Mouse (Mus musculus): ENCODE measurements around the gene Serpina1f.
"Not testable (repeated sequence)": the region's sequence is repeated elsewhere in the genome, so short reads cannot be mapped to it uniquely, and the experiment has no call there.

Gene Serpina1f

GRCm38 (mm10) chr12:103665286-103665685, 30.0 kb downstream of the Serpina1f start:
- in situ Hi-C loops (cut with MboI, MseI), result no loop called here

GRCm38 (mm10) chr12:103662053-103662452, 33.3 kb downstream of the Serpina1f start:
- in situ Hi-C loops (cut with MboI, MseI), result not testable (repeated sequence)

GRCm38 (mm10) chr12:103660076-103660475, 35.3 kb downstream of the Serpina1f start:
- in situ Hi-C loops (cut with MboI, MseI), result no loop called here

GRCm38 (mm10) chr12:103659171-103659570, 36.2 kb downstream of the Serpina1f start:
- in situ Hi-C loops (cut with MboI, MseI), result no loop called here

GRCm38 (mm10) chr12:103657991-103658390, 37.3 kb downstream of the Serpina1f start:
- in situ Hi-C loops (cut with MboI, MseI), result no loop called here

GRCm38 (mm10) chr12:103656848-103657626, 38.3 kb downstream of the Serpina1f start, which contains the start of gene Serpina6:
TSS of gene Serpina6 (minus strand) at chr12:103657212.
- in situ Hi-C loops (cut with MboI, MseI), result no loop called here

GRCm38 (mm10) chr12:103655123-103656044, 39.9 kb downstream of the Serpina1f start:
- in situ Hi-C loops (cut with MboI, MseI), result no loop called here

- in situ Hi-C loops (cut with MboI, MseI), result no loop called here
Observed at GRCm38 (mm10) chr12:103653836-103654235, 41.5 kb downstream of the Serpina1f start.

GRCm38 (mm10) chr12:103646314-103646713, 49.0 kb downstream of the Serpina1f start:
- in situ Hi-C loops (cut with MboI, MseI), result no loop called here

- in situ Hi-C loops (cut with MboI, MseI), result no loop called here
Observed at GRCm38 (mm10) chr12:103644601-103645000, 50.7 kb downstream of the Serpina1f start.

GRCm38 (mm10) chr12:103643818-103644217, 51.5 kb downstream of the Serpina1f start:
- in situ Hi-C loops (cut with MboI, MseI), result no loop called here

GRCm38 (mm10) chr12:103643336-103643735, 52.0 kb downstream of the Serpina1f start:
- in situ Hi-C loops (cut with MboI, MseI), result no loop called here

Data from T-helper 2 cell (primary cell).